Comparison of ENCODE assay signal across 8 mouse cellular contexts in the genomic region with DNA sequence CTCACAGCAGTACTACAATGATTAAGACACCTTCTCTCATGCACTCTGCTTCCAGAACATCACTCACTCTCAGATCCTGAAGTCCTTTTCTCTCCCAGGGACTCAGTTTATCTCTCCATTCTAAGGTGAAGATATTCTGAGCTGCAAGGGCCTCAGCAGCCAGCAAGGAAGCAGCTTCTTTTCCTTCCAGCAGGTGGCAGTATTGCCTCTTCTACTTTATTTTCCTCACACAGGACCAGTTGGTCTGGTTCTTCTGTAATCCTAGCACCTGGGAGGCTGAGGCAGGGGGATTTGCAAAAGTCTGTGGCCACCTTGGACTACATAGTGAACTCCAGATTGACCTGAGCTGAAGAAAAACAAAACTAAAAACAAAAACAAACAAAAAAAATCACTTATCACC. TPM values are rescaled to one million over a fixed set of nuclear protein-coding genes. Genes with fewer than 3 reads are reported as not detected.
A peak's percentile ranks its signal among the peaks of the same experiment; 100 is the strongest.
DNase-seq lines count a peak whose midpoint lies in the region; ATAC-seq and TF ChIP-seq lines count a peak whose summit lies in the region.

No protein-coding gene starts in this region.

- H3K4me1 ChIP-seq in forebrain, embryonic 14.5 days (ENCODE audit: control insufficient read depth, insufficient read depth, low read length), result no peaks in the 10 kb centered on the region
- H3K4me1 ChIP-seq in forebrain, embryonic 15.5 days, result no peaks in the 10 kb centered on the region
- H3K4me1 ChIP-seq in embryonic fibroblast, embryonic 13.5 days (ENCODE audit: control insufficient read depth, insufficient read depth, low read length), result no peaks in the 10 kb centered on the region

- H3K9me3 ChIP-seq in forebrain, embryonic 14.5 days (replicated peaks; ENCODE audit: control insufficient read depth, low read length), result no peaks in the 10 kb centered on the region
- H3K9me3 ChIP-seq in forebrain, embryonic 15.5 days, result no peaks in the 10 kb centered on the region

- no peaks in the 10 kb centered on the region for H3K36me3 ChIP-seq in forebrain, embryonic 14.5 days (ENCODE audit: control insufficient read depth, insufficient read depth, low read length)
- H3K36me3 ChIP-seq in forebrain, embryonic 15.5 days, result no peaks in the 10 kb centered on the region
- no peaks in the 10 kb centered on the region for H3K36me3 ChIP-seq in splenic B cell, adult 2 months (ENCODE audit: control insufficient read depth, insufficient read depth, low read length, poor library complexity, severe bottlenecking)

- peak; percentile 32; the same call in 1 of the 2 replicates for TF ChIP-seq CTCF in embryonic fibroblast, embryonic 13.5 days (IDR thresholded peaks at IDR 0.05; ENCODE audit: borderline replicate concordance, insufficient read depth, low read length)

- H3K27ac ChIP-seq in forebrain, embryonic 14.5 days (ENCODE audit: low read depth, low read length), result no peak overlapping the region
- H3K27ac ChIP-seq in forebrain, embryonic 15.5 days (replicated peaks), result no peak overlapping the region
- no peak overlapping the region for H3K27ac ChIP-seq in embryonic fibroblast, embryonic 13.5 days (ENCODE audit: insufficient read depth, low read length)

- peak; percentile 86 for DNase-seq in forebrain, embryonic 14.5 days (ENCODE audit: low spot score)
- peak; percentile 80 to 84 for DNase-seq in right cerebral cortex, adult 2 months (ENCODE audit: low spot score in 2 of 2)
- DNase-seq in right cerebral cortex, postnatal 4 days, result no peak
- DNase-seq in adrenal gland, postnatal 14 days, result peak; percentile 49
- peak; percentile 73 to 88 for DNase-seq in left cerebral cortex, postnatal 25 days (ENCODE audit: low spot score in 2 of 2)
- DNase-seq in splenic B cell, adult 2 months (ENCODE audit: low read depth, low spot score), result peak; percentile 77

- H3K27me3 ChIP-seq in forebrain, embryonic 14.5 days (replicated peaks; ENCODE audit: control insufficient read depth, insufficient read depth, low read length), result peaks cover 21% of the 10 kb centered on the region
- H3K27me3 ChIP-seq in forebrain, embryonic 15.5 days, result peaks cover 23% of the 10 kb centered on the region; the same call in 1 of the 2 replicates
- H3K27me3 ChIP-seq in splenic B cell, adult 2 months (ENCODE audit: control insufficient read depth, insufficient read depth, low read length, poor library complexity, severe bottlenecking), result no peaks in the 10 kb centered on the region

- H3K9ac ChIP-seq in forebrain, embryonic 14.5 days (ENCODE audit: low read length), result no peak overlapping the region
- H3K9ac ChIP-seq in forebrain, embryonic 15.5 days (replicated peaks), result no peak overlapping the region

- no peak overlapping the region for H3K4me2 ChIP-seq in forebrain, embryonic 14.5 days (ENCODE audit: low read length)
- H3K4me2 ChIP-seq in forebrain, embryonic 15.5 days (replicated peaks), result no peak overlapping the region

- intact Hi-C loops in left cerebral cortex, postnatal 25 days (cut with DNase I), result loop anchor here (1.0 to 5.0 kb wide), 2 partner anchors 21 to 36 kb away; no protein-coding TSS in a partner anchor

- TF ChIP-seq POLR2A in embryonic fibroblast, embryonic 13.5 days (IDR thresholded peaks at IDR 0.05; ENCODE audit: low read depth, low read length), result no peak

- no peak overlapping the region for H3K4me3 ChIP-seq in forebrain, embryonic 14.5 days (ENCODE audit: low read depth, low read length)
- H3K4me3 ChIP-seq in forebrain, embryonic 15.5 days, result no peak overlapping the region
- H3K4me3 ChIP-seq in embryonic fibroblast, embryonic 13.5 days (ENCODE audit: insufficient read depth, low read length), result no peak overlapping the region

- ATAC-seq in forebrain, embryonic 14.5 days, result 0 out of 2 replicates have a peak, but pooled peaks have one; percentile 55
- no peak; the same call in 1 of the 2 replicates for ATAC-seq in forebrain, embryonic 15.5 days (replicated peaks)

RNA-seq across cellular contexts. Expression of a gene that starts 8.3 kb away (rescaled TPM):
- polyA plus RNA-seq in forebrain, embryonic 14.5 days (2014; fragmentation: Nextera tagmentation; extraction: Ambion mirVana), result 0.08 and 0.14 TPM in 2 replicates
- 0.14 and 0.23 TPM in 2 replicates for polyA plus RNA-seq in forebrain, embryonic 15.5 days (2015; fragmentation: Nextera tagmentation; extraction: Ambion mirVana)
- 0.26 TPM in 2 replicates for total RNA-seq in adrenal gland, postnatal 14 days (2021)
- polyA plus RNA-seq in embryonic fibroblast, embryonic 13.5 days (2011; ENCODE audit: insufficient read length, low read depth, missing spikeins), result 4.5 and 7.4 TPM in 2 replicates
- total RNA-seq in left cerebral cortex, postnatal 25 days (2021), result 10 to 100 TPM; 12.4 to 24.4 TPM

RNA-seq across cellular contexts. Expression of a gene that starts 19.8 kb away (rescaled TPM):
- 145 and 148 TPM in 2 replicates for polyA plus RNA-seq in forebrain, embryonic 14.5 days (2014; fragmentation: Nextera tagmentation; extraction: Ambion mirVana)
- polyA plus RNA-seq in forebrain, embryonic 15.5 days (2015; fragmentation: Nextera tagmentation; extraction: Ambion mirVana), result 118 and 119 TPM in 2 replicates
- 68.2 and 70.3 TPM in 2 replicates for total RNA-seq in adrenal gland, postnatal 14 days (2021)
- 67.0 and 81.9 TPM in 2 replicates for polyA plus RNA-seq in embryonic fibroblast, embryonic 13.5 days (2011; ENCODE audit: insufficient read length, low read depth, missing spikeins)
- total RNA-seq in left cerebral cortex, postnatal 25 days (2021), result 10 to 100 TPM; 52.6 to 58.0 TPM

RNA-seq across cellular contexts. Expression of a gene that starts 38.8 kb away (rescaled TPM):
- 4.9 and 7.8 TPM in 2 replicates for polyA plus RNA-seq in forebrain, embryonic 14.5 days (2014; fragmentation: Nextera tagmentation; extraction: Ambion mirVana)
- polyA plus RNA-seq in forebrain, embryonic 15.5 days (2015; fragmentation: Nextera tagmentation; extraction: Ambion mirVana), result 11.1 and 11.6 TPM in 2 replicates
- 5.3 and 5.6 TPM in 2 replicates for total RNA-seq in adrenal gland, postnatal 14 days (2021)
- 0.99 and 2.5 TPM in 2 replicates for polyA plus RNA-seq in embryonic fibroblast, embryonic 13.5 days (2011; ENCODE audit: insufficient read length, low read depth, missing spikeins)
- total RNA-seq in left cerebral cortex, postnatal 25 days (2021), result 10 to 100 TPM; 19.6 to 26.1 TPM

RNA-seq across cellular contexts. Expression of a gene that starts 41.9 kb away (rescaled TPM):
- 7.4 and 8.0 TPM in 2 replicates for polyA plus RNA-seq in forebrain, embryonic 14.5 days (2014; fragmentation: Nextera tagmentation; extraction: Ambion mirVana)
- polyA plus RNA-seq in forebrain, embryonic 15.5 days (2015; fragmentation: Nextera tagmentation; extraction: Ambion mirVana), result 10.1 and 10.4 TPM in 2 replicates
- total RNA-seq in adrenal gland, postnatal 14 days (2021), result 2.3 and 4.4 TPM in 2 replicates
- 6.0 and 8.0 TPM in 2 replicates for polyA plus RNA-seq in embryonic fibroblast, embryonic 13.5 days (2011; ENCODE audit: insufficient read length, low read depth, missing spikeins)
- total RNA-seq in left cerebral cortex, postnatal 25 days (2021), result 10 to 100 TPM; 14.1 to 15.0 TPM

RNA-seq across cellular contexts. Expression of a gene that starts 53.7 kb away (rescaled TPM):
- 100.0 and 103 TPM in 2 replicates for polyA plus RNA-seq in forebrain, embryonic 14.5 days (2014; fragmentation: Nextera tagmentation; extraction: Ambion mirVana)
- 101 and 103 TPM in 2 replicates for polyA plus RNA-seq in forebrain, embryonic 15.5 days (2015; fragmentation: Nextera tagmentation; extraction: Ambion mirVana)
- 69.2 and 87.7 TPM in 2 replicates for total RNA-seq in adrenal gland, postnatal 14 days (2021)
- 74.9 and 81.0 TPM in 2 replicates for polyA plus RNA-seq in embryonic fibroblast, embryonic 13.5 days (2011; ENCODE audit: insufficient read length, low read depth, missing spikeins)
- total RNA-seq in left cerebral cortex, postnatal 25 days (2021), result 10 to 100 TPM; 43.6 to 44.4 TPM
